Mouse (Mus musculus): ENCODE data around the gene Svs1.

DNA sequence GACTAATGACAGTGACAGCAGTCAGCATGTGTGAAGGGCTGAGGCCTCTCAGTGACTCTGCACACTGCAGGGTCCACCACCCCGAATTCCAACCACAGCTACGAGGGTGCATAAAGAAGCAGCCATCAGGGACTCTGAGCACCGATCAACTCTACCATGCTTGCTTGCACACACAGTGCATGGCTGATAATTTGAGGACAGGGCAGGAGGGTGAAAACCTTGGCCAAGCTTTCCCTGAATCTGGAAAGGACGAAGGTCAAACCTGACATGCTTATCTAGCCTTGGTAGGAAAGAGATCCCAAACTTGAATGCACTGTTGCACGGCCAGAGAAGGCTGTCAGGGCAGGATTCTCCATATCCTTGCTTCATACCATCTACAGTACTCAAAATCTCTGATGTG is 33.4 kb upstream of the Svs1 start:
- TF ChIP-seq POLR2A (IDR thresholded peaks at IDR 0.05; ENCODE audit: extremely low read depth, insufficient read depth, low read length) (no peak), CTCF (IDR thresholded peaks at IDR 0.05; ENCODE audit: low read depth, low read length) (no peak)

All from liver, adult 2 months (tissue).